Mouse (Mus musculus): ENCODE measurements around the gene Itfg1. TPM values are rescaled to one million over a fixed set of nuclear protein-coding genes. Genes with fewer than 3 reads are reported as not detected.
A peak's percentile ranks its signal among the peaks of the same experiment; 100 is the strongest.
"Not testable (repeated sequence)": the region's sequence is repeated elsewhere in the genome, so short reads cannot be mapped to it uniquely, and the experiment has no call there.

Gene Itfg1
- polyA plus RNA-seq, 2 experiments, result 38.8 to 77.0 TPM

DNA sequence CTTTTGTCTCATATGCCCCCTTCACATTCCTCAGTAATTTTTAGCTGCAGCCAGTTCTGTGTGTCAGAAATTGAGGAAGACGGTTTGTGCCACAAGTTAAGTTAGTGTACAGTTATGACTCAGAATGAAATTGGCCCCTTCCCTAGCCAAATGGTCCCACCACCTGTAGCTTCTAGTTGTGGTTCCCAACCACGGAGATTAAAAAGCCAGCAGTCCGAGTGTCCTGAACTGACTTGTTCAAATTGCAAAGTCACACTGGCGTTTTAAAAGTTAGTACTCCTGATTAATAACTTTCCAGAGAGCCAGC is 721 bp upstream of the Itfg1 start:
- ATAC-seq (ENCODE audit: low FRiP score, low read depth) (no peak), DNase-seq (ENCODE audit: low spot score) (no peak)
- Histone ChIP-seq H3K9me3 (ENCODE audit: control insufficient read depth, low read length) (peaks cover 2% of the 10 kb centered on the region; the same call in 1 of the 2 replicates), H3K36me3 (ENCODE audit: control insufficient read depth, insufficient read depth, low read length) (peaks cover 3% of the 10 kb centered on the region; the same call in 1 of the 2 replicates), H3K4me1 (ENCODE audit: control insufficient read depth, insufficient read depth, low read length) (peaks cover 14% of the 10 kb centered on the region), H3K9ac (ENCODE audit: low read depth, low read length, severe bottlenecking) (peak overlapping the region; percentile 71), H3K27ac (replicated peaks; ENCODE audit: low read depth, low read length) (peak overlapping the region; percentile 94), H3K4me3 (replicated peaks; ENCODE audit: low read length) (peak overlapping the region; percentile 55), H3K4me2 (replicated peaks; ENCODE audit: low read depth, low read length, severe bottlenecking) (peak overlapping the region; percentile 75), H3K27me3 (ENCODE audit: control insufficient read depth, insufficient read depth, low read length) (no peaks in the 10 kb centered on the region)
- TF ChIP-seq POLR2A (IDR thresholded peaks at IDR 0.05; ENCODE audit: borderline replicate concordance, extremely low read depth, insufficient read depth, insufficient read length), result no peak
- WGBS, result 4% methylated on average over 4 of the region's 4 CpGs

DNA sequence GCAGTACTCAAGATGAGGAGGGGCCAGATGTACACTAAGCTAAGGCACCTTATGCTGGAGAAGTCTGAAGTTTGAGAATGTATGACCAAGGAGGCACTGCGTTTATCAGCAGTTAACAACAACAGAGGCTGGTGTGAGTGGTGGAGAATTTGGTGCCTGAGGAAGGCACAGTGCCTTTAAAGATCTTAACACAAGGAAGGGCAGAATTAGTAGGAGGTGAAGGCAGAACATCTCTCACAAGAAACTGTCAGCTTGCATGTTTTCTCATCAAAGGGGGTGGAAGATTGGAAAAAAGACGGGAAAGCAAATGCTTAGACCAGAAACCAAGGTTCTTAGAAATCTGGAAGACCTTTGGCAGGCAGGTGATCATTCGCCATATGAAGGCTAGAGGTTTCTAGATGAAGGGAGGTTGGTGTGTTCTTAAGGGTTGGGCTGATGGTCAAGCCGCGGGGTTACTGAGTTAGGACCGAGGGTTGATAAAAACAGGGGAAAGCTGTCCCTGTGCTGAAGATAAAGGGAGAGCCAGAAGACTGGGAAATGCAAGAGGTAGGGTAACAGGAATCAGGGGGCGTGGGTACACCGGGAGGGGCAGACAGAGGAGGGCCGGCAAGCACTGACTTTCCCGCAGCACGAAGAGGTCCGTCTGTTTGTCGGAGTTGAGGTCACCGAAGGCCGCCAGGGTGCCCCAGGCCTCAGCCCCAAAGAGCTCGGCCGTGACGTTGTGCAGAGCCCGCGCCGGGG is 635 bp downstream of the Itfg1 start:
- Histone ChIP-seq H3K27me3 (ENCODE audit: control insufficient read depth, insufficient read depth, low read length) (no peaks in the 10 kb centered on the region), H3K9me3 (ENCODE audit: control insufficient read depth, low read length) (peaks cover 2% of the 10 kb centered on the region; the same call in 1 of the 2 replicates), H3K36me3 (ENCODE audit: control insufficient read depth, insufficient read depth, low read length) (peaks cover 12% of the 10 kb centered on the region), H3K4me2 (replicated peaks; ENCODE audit: low read depth, low read length, severe bottlenecking) (peak overlapping the region; percentile 75), H3K27ac (replicated peaks; ENCODE audit: low read depth, low read length) (peak overlapping the region; percentile 94), H3K4me1 (ENCODE audit: control insufficient read depth, insufficient read depth, low read length) (peaks cover 14% of the 10 kb centered on the region), H3K4me3 (replicated peaks; ENCODE audit: low read length) (peak overlapping the region; percentile 55), H3K9ac (ENCODE audit: low read depth, low read length, severe bottlenecking) (peak overlapping the region; percentile 71)
- TF ChIP-seq POLR2A (IDR thresholded peaks at IDR 0.05; ENCODE audit: borderline replicate concordance, extremely low read depth, insufficient read depth, insufficient read length), result no peak
- no peak for DNase-seq (ENCODE audit: low spot score)
- ATAC-seq (ENCODE audit: low FRiP score, low read depth), result peak; percentile 54
- WGBS, result under 1% methylated on average over 17 of the region's 21 CpGs

DNA sequence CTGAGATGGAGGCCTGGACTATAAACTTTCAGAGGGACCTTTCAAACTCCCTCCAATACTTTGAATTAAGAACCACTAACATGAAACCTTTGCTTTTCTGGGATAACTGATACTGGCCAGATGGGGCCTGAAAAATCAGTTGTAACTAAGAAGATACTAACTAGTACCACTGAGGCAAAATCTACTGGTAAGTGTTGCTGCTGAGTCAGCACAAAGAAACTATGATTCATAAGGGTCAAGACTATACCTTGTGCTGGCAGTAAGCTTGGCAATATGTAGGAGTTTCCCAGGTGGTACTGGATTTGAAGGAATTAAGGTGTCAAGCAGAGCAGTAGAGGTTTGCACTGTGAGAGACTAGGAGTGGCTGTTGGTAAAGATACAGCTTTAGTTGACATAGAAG is 27.1 kb downstream of the Itfg1 start:
- H3K27ac ChIP-seq (replicated peaks; ENCODE audit: low read depth, low read length), result no peak overlapping the region
- TF ChIP-seq POLR2A (IDR thresholded peaks at IDR 0.05; ENCODE audit: borderline replicate concordance, extremely low read depth, insufficient read depth, insufficient read length), result no peak
- H3K4me3 ChIP-seq (replicated peaks; ENCODE audit: low read length), result no peak overlapping the region
- H3K36me3 ChIP-seq (ENCODE audit: control insufficient read depth, insufficient read depth, low read length), result peaks cover 2% of the 10 kb centered on the region
- H3K4me2 ChIP-seq (replicated peaks; ENCODE audit: low read depth, low read length, severe bottlenecking), result no peak overlapping the region
- no peaks in the 10 kb centered on the region for H3K4me1 ChIP-seq (ENCODE audit: control insufficient read depth, insufficient read depth, low read length)
- no peaks in the 10 kb centered on the region for H3K27me3 ChIP-seq (ENCODE audit: control insufficient read depth, insufficient read depth, low read length)
- H3K9ac ChIP-seq (ENCODE audit: low read depth, low read length, severe bottlenecking), result no peak overlapping the region
- DNase-seq (ENCODE audit: low spot score), result no peak
- ATAC-seq (ENCODE audit: low FRiP score, low read depth), result no peak
- no peaks in the 10 kb centered on the region for H3K9me3 ChIP-seq (ENCODE audit: control insufficient read depth, low read length)

DNA sequence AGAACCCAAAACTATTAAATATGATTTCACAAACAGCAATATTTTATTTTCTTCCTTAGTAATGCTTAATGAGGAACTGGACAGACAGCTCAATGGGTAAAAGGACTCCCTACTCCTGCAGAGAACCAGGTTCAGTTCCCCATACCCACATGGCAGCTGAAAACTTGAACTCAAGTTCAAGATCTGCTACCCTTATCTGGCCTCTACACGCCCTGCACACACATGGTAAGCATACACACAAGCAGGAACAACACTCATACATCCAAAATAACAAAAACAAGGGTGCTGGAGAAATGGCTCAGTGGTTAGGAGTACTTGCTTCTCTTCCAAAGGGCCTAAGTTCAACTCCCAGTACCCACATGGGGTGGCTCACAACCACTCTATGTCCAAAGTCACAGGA is 39.3 kb downstream of the Itfg1 start:
- 88% methylated on average over 1 of the region's 1 CpGs for WGBS
- no peak for DNase-seq (ENCODE audit: low spot score)
- H3K36me3 ChIP-seq (ENCODE audit: control insufficient read depth, insufficient read depth, low read length), result peaks cover 10% of the 10 kb centered on the region
- no peak overlapping the region for H3K27ac ChIP-seq (replicated peaks; ENCODE audit: low read depth, low read length)
- no peaks in the 10 kb centered on the region for H3K4me1 ChIP-seq (ENCODE audit: control insufficient read depth, insufficient read depth, low read length)
- no peaks in the 10 kb centered on the region for H3K9me3 ChIP-seq (ENCODE audit: control insufficient read depth, low read length)
- H3K4me2 ChIP-seq (replicated peaks; ENCODE audit: low read depth, low read length, severe bottlenecking), result no peak overlapping the region
- no peak for ATAC-seq (ENCODE audit: low FRiP score, low read depth)
- no peaks in the 10 kb centered on the region for H3K27me3 ChIP-seq (ENCODE audit: control insufficient read depth, insufficient read depth, low read length)
- no peak for TF ChIP-seq POLR2A (IDR thresholded peaks at IDR 0.05; ENCODE audit: borderline replicate concordance, extremely low read depth, insufficient read depth, insufficient read length)
- H3K4me3 ChIP-seq (replicated peaks; ENCODE audit: low read length), result no peak overlapping the region
- H3K9ac ChIP-seq (ENCODE audit: low read depth, low read length, severe bottlenecking), result no peak overlapping the region

DNA sequence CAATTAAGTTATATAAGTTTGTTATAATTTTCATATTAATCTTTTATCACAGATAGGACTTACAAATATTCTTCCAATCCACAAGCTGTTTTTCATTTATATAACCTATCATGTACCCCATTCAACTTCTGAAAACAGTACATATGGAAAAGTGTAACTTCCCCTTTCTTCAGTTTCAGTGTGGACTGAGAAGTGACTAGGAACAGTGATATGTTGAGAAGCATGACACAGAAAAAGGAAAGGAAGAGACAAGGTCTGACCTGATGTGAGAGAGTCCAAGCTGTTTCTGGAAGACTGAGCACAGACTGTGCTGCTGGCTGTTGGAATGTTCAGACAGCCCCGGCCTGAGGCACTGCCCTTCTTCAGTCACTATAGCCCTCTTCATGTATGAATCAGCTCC is 40.6 kb downstream of the Itfg1 start:
- no peak overlapping the region for H3K4me3 ChIP-seq (replicated peaks; ENCODE audit: low read length)
- ATAC-seq (ENCODE audit: low FRiP score, low read depth) (no peak), DNase-seq (ENCODE audit: low spot score) (no peak)
- no peak overlapping the region for H3K9ac ChIP-seq (ENCODE audit: low read depth, low read length, severe bottlenecking)
- H3K27me3 ChIP-seq (ENCODE audit: control insufficient read depth, insufficient read depth, low read length), result no peaks in the 10 kb centered on the region
- H3K4me2 ChIP-seq (replicated peaks; ENCODE audit: low read depth, low read length, severe bottlenecking), result no peak overlapping the region
- H3K27ac ChIP-seq (replicated peaks; ENCODE audit: low read depth, low read length), result no peak overlapping the region
- TF ChIP-seq POLR2A (IDR thresholded peaks at IDR 0.05; ENCODE audit: borderline replicate concordance, extremely low read depth, insufficient read depth, insufficient read length), result no peak
- H3K4me1 ChIP-seq (ENCODE audit: control insufficient read depth, insufficient read depth, low read length), result no peaks in the 10 kb centered on the region
- WGBS, result 94% methylated on average over 1 of the region's 1 CpGs
- H3K36me3 ChIP-seq (ENCODE audit: control insufficient read depth, insufficient read depth, low read length), result peaks cover 10% of the 10 kb centered on the region
- no peaks in the 10 kb centered on the region for H3K9me3 ChIP-seq (ENCODE audit: control insufficient read depth, low read length)

DNA sequence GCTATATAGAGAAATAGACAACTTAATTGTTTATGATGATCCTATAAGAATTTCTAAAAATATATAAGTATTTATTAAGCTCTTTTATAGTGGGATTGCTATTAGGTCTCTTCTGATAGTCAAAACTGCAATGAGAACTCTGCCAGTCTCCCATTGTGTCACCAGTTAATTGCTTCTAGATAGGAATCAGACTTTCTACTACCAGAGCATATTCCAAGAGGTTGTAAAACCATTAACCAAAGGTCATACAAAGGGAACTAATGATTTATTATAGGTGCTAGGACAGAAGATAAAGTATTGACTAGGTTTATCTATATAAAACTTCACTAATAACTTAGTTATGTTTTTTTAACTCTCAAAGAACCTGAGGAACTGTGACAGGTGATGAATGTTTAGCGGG is 44.3 kb downstream of the Itfg1 start:
- ATAC-seq (ENCODE audit: low FRiP score, low read depth), result not testable (repeated sequence)
- WGBS, result 86% methylated on average over 1 of the region's 1 CpGs

More for the DNA sequence above, 44.3 kb downstream of the Itfg1 start:
- H3K4me2 ChIP-seq (replicated peaks; ENCODE audit: low read depth, low read length, severe bottlenecking); DNase-seq (ENCODE audit: low spot score); H3K27me3 ChIP-seq (ENCODE audit: control insufficient read depth, insufficient read depth, low read length); H3K4me1 ChIP-seq (ENCODE audit: control insufficient read depth, insufficient read depth, low read length); H3K4me3 ChIP-seq (replicated peaks; ENCODE audit: low read length); H3K27ac ChIP-seq (replicated peaks; ENCODE audit: low read depth, low read length); H3K9ac ChIP-seq (ENCODE audit: low read depth, low read length, severe bottlenecking); H3K9me3 ChIP-seq (ENCODE audit: control insufficient read depth, low read length): not testable (repeated sequence)
- peaks cover 16% of the 10 kb centered on the region for H3K36me3 ChIP-seq (ENCODE audit: control insufficient read depth, insufficient read depth, low read length)
